Mouse (Mus musculus) MEL (cell line): ENCODE measurements around the gene Gm11437. TPM values are rescaled to one million over a fixed set of nuclear protein-coding genes. Genes with fewer than 3 reads are reported as not detected.

ENCODE experiments used
- DNase-seq: peaks from one replicate; pipeline ENCODE4 v3.0.0; 2011; ENCODE audit warnings: low read depth, low spot score
- H3K27ac ChIP-seq: 2 replicates; pipeline ENCODE4 v1.5.1; 2012; ENCODE audit warnings: low read depth, mild to moderate bottlenecking, control low read depth, low read length, moderate library complexity; ENCODE audit not compliant: control insufficient read depth
- H3K27me3 ChIP-seq, 2 experiments: fragments of 150-350 bp in 1 of 2; sonication (generic) in 1 of 2; 2 replicates each; pipeline ENCODE4 v1.6.1; 2012; ENCODE audit warnings: low read length in 2 of 2, mild to moderate bottlenecking in 2 of 2, improper control_type of control experiment in 1 of 2, moderate library complexity in 1 of 2; ENCODE audit not compliant: insufficient read depth in 2 of 2, control insufficient read depth in 1 of 2
- H3K36me3 ChIP-seq, 2 experiments: 2 replicates each; pipeline ENCODE4 v1.6.1; 2012 to 2014; ENCODE audit warnings: low read length in 2 of 2, improper control_type of control experiment in 1 of 2, inconsistent platforms in 1 of 2, mild to moderate bottlenecking in 1 of 2; ENCODE audit not compliant: insufficient read depth in 2 of 2, control insufficient read depth in 1 of 2
- H3K4me1 ChIP-seq, 2 experiments: fragments of 150-350 bp in 1 of 2; sonication (generic) in 1 of 2; 2 replicates each; pipeline ENCODE4 v1.6.1; 2012; ENCODE audit warnings: low read length in 2 of 2, improper control_type of control experiment in 1 of 2, mild to moderate bottlenecking in 1 of 2; ENCODE audit not compliant: insufficient read depth in 2 of 2, control insufficient read depth in 1 of 2
- H3K4me3 ChIP-seq, 2 experiments: fragments of 150-350 bp in 1 of 2; sonication (generic) in 1 of 2; 2 replicates each; pipeline ENCODE4 v1.5.1; 2012; ENCODE audit warnings: low read depth in 2 of 2, low read length in 2 of 2, mild to moderate bottlenecking in 2 of 2, moderate library complexity in 2 of 2, control low read depth in 1 of 2, improper control_type of control experiment in 1 of 2; ENCODE audit not compliant: control insufficient read depth in 1 of 2, insufficient read depth in 1 of 2
- H3K79me2 ChIP-seq: 2 replicates; pipeline ENCODE4 v1.6.1; 2012; ENCODE audit warnings: mild to moderate bottlenecking, low read length, moderate library complexity; ENCODE audit not compliant: control insufficient read depth, poor library complexity, insufficient read depth
- H3K9ac ChIP-seq: 2 replicates; pipeline ENCODE4 v1.6.1; 2012; ENCODE audit warnings: low read depth, mild to moderate bottlenecking, control low read depth, low read length, moderate library complexity; ENCODE audit not compliant: control insufficient read depth, poor library complexity, severe bottlenecking
- H3K9me3 ChIP-seq: fragments of 150-350 bp; sonication (generic); replicated peaks from 2 replicates; pipeline ENCODE4 v1.6.1; 2012; ENCODE audit warnings: mild to moderate bottlenecking, low read length, improper control_type of control experiment, moderate library complexity; ENCODE audit not compliant: insufficient read depth
- BHLHE40 ChIP-seq: IDR thresholded peaks from 2 replicates; pipeline ENCODE4 v1.6.1; 2012; ENCODE audit warnings: low read depth, mild to moderate bottlenecking, inconsistent platforms, low read length, improper control_type of control experiment, borderline replicate concordance
- ELF1 ChIP-seq: IDR thresholded peaks from 2 replicates; pipeline ENCODE4 v1.6.1; 2014; ENCODE audit warnings: low read depth, mild to moderate bottlenecking, inconsistent platforms, low read length, improper control_type of control experiment, moderate library complexity
- EP300 ChIP-seq, 2 experiments: IDR thresholded peaks; 2 replicates each; pipeline ENCODE4 v1.6.1; 2011; ENCODE audit warnings: improper control_type of control experiment in 2 of 2, low read length in 2 of 2, low read depth in 1 of 2, mild to moderate bottlenecking in 1 of 2
- ETS1 ChIP-seq: IDR thresholded peaks from 2 replicates; pipeline ENCODE4 v1.6.1; 2012; ENCODE audit warnings: low read depth, mild to moderate bottlenecking, inconsistent platforms, low read length, improper control_type of control experiment, moderate library complexity
- GATA1 ChIP-seq: IDR thresholded peaks from 2 replicates; pipeline ENCODE4 v1.6.1; 2011; ENCODE audit warnings: low read depth, low read length, improper control_type of control experiment
- JUND ChIP-seq: IDR thresholded peaks from 2 replicates; pipeline ENCODE4 v1.6.1; 2011; ENCODE audit warnings: low read depth, mild to moderate bottlenecking, improper control_type of control experiment, low read length
- KAT2A ChIP-seq: conservative IDR thresholded peaks from 2 replicates; pipeline ENCODE4 v1.6.1; 2012; ENCODE audit warnings: low read depth, low read length, improper control_type of control experiment, inconsistent platforms
- MAX ChIP-seq: IDR thresholded peaks from 2 replicates; pipeline ENCODE4 v1.6.1; 2011; ENCODE audit warnings: low read length, improper control_type of control experiment
- MEF2A ChIP-seq: IDR thresholded peaks from 2 replicates; pipeline ENCODE4 v1.6.1; 2014; ENCODE audit warnings: low read depth, mild to moderate bottlenecking, inconsistent platforms, low read length, improper control_type of control experiment; ENCODE audit not compliant: poor library complexity, insufficient replicate concordance, severe bottlenecking; ENCODE audit errors: extremely low read depth
- MYC ChIP-seq: IDR thresholded peaks from 2 replicates; pipeline ENCODE4 v1.6.1; 2011; ENCODE audit warnings: low read depth, mild to moderate bottlenecking, low read length, improper control_type of control experiment, moderate library complexity
- NELFE ChIP-seq: IDR thresholded peaks from 2 replicates; pipeline ENCODE4 v1.6.1; 2011; ENCODE audit warnings: low read depth, low read length, improper control_type of control experiment
- NRF1 ChIP-seq: IDR thresholded peaks from 2 replicates; pipeline ENCODE4 v1.6.1; 2014; ENCODE audit warnings: low read depth, mild to moderate bottlenecking, inconsistent platforms, low read length, improper control_type of control experiment, moderate library complexity; ENCODE audit not compliant: poor library complexity, insufficient read depth, severe bottlenecking
- POLR2A ChIP-seq, 2 experiments: IDR thresholded peaks; 2 replicates each; pipeline ENCODE4 v1.6.1; 2011 to 2012; ENCODE audit warnings: low read length in 2 of 2, mild to moderate bottlenecking in 2 of 2, control low read depth in 1 of 2, improper control_type of control experiment in 1 of 2, low read depth in 1 of 2, moderate library complexity in 1 of 2; ENCODE audit not compliant: control insufficient read depth in 1 of 2, insufficient read depth in 1 of 2, poor library complexity in 1 of 2
- POLR2AphosphoS2 ChIP-seq: IDR thresholded peaks from 2 replicates; pipeline ENCODE4 v1.6.1; 2011; ENCODE audit warnings: low read length, improper control_type of control experiment
- POLR2AphosphoS5 ChIP-seq: IDR thresholded peaks from 2 replicates; pipeline ENCODE4 v1.6.1; 2012; ENCODE audit warnings: low read depth, borderline replicate concordance, mild to moderate bottlenecking, inconsistent platforms, low read length, moderate library complexity, mixed read lengths
- RAD21 ChIP-seq: IDR thresholded peaks from 2 replicates; pipeline ENCODE4 v1.6.1; 2011; ENCODE audit warnings: mild to moderate bottlenecking, low read depth, low read length, improper control_type of control experiment
- RCOR1 ChIP-seq: IDR thresholded peaks from 2 replicates; pipeline ENCODE4 v1.6.1; 2012; ENCODE audit warnings: low read depth, mild to moderate bottlenecking, inconsistent platforms, low read length, improper control_type of control experiment
- SIN3A ChIP-seq: IDR thresholded peaks from 2 replicates; pipeline ENCODE4 v1.6.1; 2012; ENCODE audit warnings: low read length, improper control_type of control experiment, inconsistent platforms
- SMC3 ChIP-seq: IDR thresholded peaks from 2 replicates; pipeline ENCODE4 v1.6.1; 2011; ENCODE audit warnings: low read depth, low read length, improper control_type of control experiment
- TAL1 ChIP-seq: IDR thresholded peaks from 2 replicates; pipeline ENCODE4 v1.6.1; 2012; ENCODE audit warnings: mild to moderate bottlenecking, inconsistent platforms, low read length, moderate library complexity, mixed read lengths
- TBP ChIP-seq: IDR thresholded peaks from 2 replicates; pipeline ENCODE4 v1.8.0; 2011; ENCODE audit warnings: low read depth, low read length, improper control_type of control experiment
- TCF12 ChIP-seq: IDR thresholded peaks from 2 replicates; pipeline ENCODE4 v1.6.1; 2014; ENCODE audit warnings: low read depth, mild to moderate bottlenecking, inconsistent platforms, low read length, improper control_type of control experiment, moderate library complexity
- USF2 ChIP-seq, 2 experiments: IDR thresholded peaks; 2 replicates each; pipeline ENCODE4 v1.6.1; 2011 to 2012; ENCODE audit warnings: improper control_type of control experiment in 2 of 2, low read length in 2 of 2, borderline replicate concordance in 1 of 2, inconsistent platforms in 1 of 2, low read depth in 1 of 2, mild to moderate bottlenecking in 1 of 2; ENCODE audit not compliant: insufficient read depth in 1 of 2
- ZC3H11A ChIP-seq: IDR thresholded peaks from 2 replicates; pipeline ENCODE4 v1.6.1; 2012; ENCODE audit warnings: low read depth, mild to moderate bottlenecking, inconsistent platforms, low read length, improper control_type of control experiment
- ZKSCAN1 ChIP-seq: IDR thresholded peaks from 2 replicates; pipeline ENCODE4 v1.6.1; 2012; ENCODE audit warnings: low read depth, mild to moderate bottlenecking, inconsistent platforms, low read length, improper control_type of control experiment, moderate library complexity
- ZMIZ1 ChIP-seq: IDR thresholded peaks from 2 replicates; pipeline ENCODE4 v1.6.1; 2012; ENCODE audit warnings: low read depth, mild to moderate bottlenecking, inconsistent platforms, low read length, improper control_type of control experiment, moderate library complexity
- polyA plus RNA-seq, 2 experiments: library from polyadenylated mRNA; stranded (reverse) in 1 of 2; unstranded in 1 of 2; fragments of >175 nt in 1 of 2; fragments of >200 nt in 1 of 2; gene quantifications; 2 replicates each; pipeline versions ENCODE4 v1.2.1 to v1.2.4; 2012; ENCODE audit warnings: low replicate concordance in 2 of 2, low read depth in 1 of 2; ENCODE audit not compliant: insufficient read length in 2 of 2, insufficient read depth in 1 of 2, missing spikeins in 1 of 2
- total RNA-seq: library from RNA; depleted of rRNA; stranded (reverse); fragments of 300-350 nt; gene quantifications from 2 replicates; pipeline ENCODE4 v1.2.3, GENCODE M21; 2012

The Gm11437 gene
- total and polyA plus RNA-seq, 3 experiments, result not detected

DNA sequence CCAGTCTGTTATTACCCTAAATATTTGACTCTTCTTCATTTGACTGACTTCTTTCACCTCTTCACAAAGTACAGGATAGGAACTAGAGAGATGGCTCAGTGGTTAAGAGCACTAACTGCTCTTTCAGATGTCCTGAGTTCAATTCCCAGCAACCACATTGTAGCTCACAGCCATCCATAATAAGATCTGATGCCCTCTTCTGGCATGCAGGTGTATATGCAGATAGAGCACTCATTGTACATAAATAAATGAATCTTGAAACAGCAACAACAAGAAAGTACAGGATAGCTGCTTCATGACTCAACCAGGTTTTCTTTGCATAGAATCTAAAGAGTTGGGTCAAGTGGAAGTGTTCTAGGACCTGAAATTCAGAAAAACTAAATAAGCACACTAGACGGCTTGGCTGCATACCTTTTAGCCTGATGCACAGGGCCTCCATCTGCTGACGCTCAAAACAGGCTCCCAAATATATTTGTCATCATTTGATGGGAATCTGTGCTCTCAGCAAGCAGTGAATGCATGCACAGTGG, 32.9 kb downstream of the Gm11437 start (continued):
- TF ChIP-seq KAT2A (no peak), GATA1 (no peak), USF2 (IDR thresholded peaks at IDR 0.05; ENCODE audit: borderline replicate concordance in 1 of 2, insufficient read depth in 1 of 2, low read depth in 1 of 2, low read length in 2 of 2) (no peak), ELF1 (no peak)

DNA sequence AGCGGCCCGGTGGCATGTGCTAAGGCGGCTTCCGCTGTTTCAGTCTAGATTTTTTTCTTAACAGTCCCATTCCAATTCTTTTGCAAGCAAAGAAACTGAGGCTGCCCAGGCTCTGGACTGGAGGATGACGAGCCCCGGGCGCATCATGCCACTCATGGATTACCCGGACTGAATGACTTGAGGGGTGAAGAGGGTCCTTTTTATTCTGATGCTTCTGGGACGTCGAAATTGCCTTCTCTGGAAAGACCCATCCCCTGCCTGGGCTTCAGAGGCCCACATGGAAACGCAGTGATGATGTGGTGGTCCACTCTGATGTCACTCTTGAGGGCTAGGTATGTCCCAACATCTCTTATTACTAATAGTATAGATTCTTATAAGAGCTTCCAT, 37.5 kb downstream of the Gm11437 start:
- Histone ChIP-seq H3K27me3 (0 out of 4 replicates have a peak, but pooled peaks cover 0 to 1% of the 10 kb centered on the region in 2 experiments), H3K4me1 (no peaks in the 10 kb centered on the region; a peak in 1 of 4 replicates), H3K9me3 (no peaks in the 10 kb centered on the region), H3K27ac (no peak overlapping the region), H3K79me2 (peaks cover 11% of the 10 kb centered on the region), H3K36me3 (peaks cover 4 to 8% of the 10 kb centered on the region in 2 experiments), H3K9ac (peak overlapping the region; percentile 55), H3K4me3 (peak overlapping the region; percentile 76 to 80)
- TF ChIP-seq TBP (0 out of 2 replicates have a peak, but pooled peaks have one; percentile 6), ZC3H11A (no peak)
- DNase-seq, result no peak

DNA sequence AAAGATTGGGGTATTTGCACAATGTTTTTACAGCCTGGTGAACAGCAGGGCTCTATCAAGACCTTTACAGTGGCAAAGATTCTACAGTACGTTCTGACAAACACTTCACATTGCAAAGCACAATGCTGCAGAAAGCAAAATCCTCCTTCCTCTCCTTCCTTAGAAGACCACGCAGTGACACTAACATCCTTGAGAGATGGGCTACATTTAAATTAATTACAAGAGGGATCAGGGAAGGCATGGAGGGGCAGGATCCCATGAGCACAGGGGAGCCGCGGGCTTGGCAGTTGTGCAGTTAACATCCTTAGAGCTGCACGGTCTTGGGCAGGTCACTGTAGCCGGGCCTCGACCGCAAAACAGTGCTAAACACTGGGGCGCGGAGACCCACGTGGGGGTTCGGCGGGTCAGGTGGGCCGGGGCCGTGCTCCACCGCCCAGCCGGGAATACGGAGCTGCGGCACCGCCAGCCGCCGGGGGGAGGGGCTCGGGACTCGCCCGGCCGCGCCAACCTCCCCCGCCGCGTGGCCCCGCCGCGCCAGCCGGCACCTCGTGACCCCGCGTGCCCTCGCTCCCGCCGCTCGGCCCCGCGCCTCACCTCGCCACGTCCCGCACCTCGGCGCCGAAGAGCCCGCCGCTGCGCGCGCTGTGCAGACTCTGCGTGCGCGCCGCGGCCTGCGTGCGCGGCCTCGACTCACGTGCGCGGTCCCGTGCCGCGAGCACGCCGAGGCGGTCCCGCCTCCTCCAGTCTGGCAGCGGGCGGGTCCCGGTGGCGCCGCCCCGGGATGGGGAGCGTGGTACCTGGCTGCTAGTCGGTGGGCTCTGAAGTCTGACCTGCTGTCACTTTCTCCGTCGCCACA, 38.1 kb downstream of the Gm11437 start, which contains the start of the genes Tada2a and Acaca:
TSS of gene Tada2a (minus strand) at position 658 of the 856 bp plus-strand sequence.
TSS of gene Acaca (plus strand) at position 730 of the 856 bp plus-strand sequence.
- Histone ChIP-seq H3K9me3 (no peaks in the 10 kb centered on the region), H3K36me3 (peaks cover 4 to 10% of the 10 kb centered on the region in 2 experiments), H3K4me3 (peak within 1 kb of the TSS; percentile 80 to 99), H3K4me1 (no peaks in the 10 kb centered on the region; a peak in 1 of 4 replicates), H3K27me3 (0 out of 4 replicates have a peak, but pooled peaks cover 0 to 1% of the 10 kb centered on the region in 2 experiments), H3K9ac (peak within 1 kb of the TSS; percentile 80), H3K79me2 (peaks cover 11% of the 10 kb centered on the region), H3K27ac (peak within 1 kb of the TSS; percentile 8; the same call in 1 of the 2 replicates)
- DNase-seq, result peak; percentile 92
- peak; percentile 90 to 97 for TF ChIP-seq POLR2A (IDR thresholded peaks at IDR 0.05; ENCODE audit: control insufficient read depth in 1 of 2, insufficient read depth in 1 of 2, low read depth in 1 of 2, low read length in 2 of 2, poor library complexity in 1 of 2)
- TF ChIP-seq ZKSCAN1, result no peak
- no peak for TF ChIP-seq POLR2AphosphoS2
- no peak for TF ChIP-seq SMC3
- peak; percentile 85; the same call in 1 of the 2 replicates for TF ChIP-seq BHLHE40
- peak; percentile 90 for TF ChIP-seq NELFE
- no peak for TF ChIP-seq EP300 (IDR thresholded peaks at IDR 0.05; ENCODE audit: low read depth in 1 of 2, low read length in 2 of 2)
- TF ChIP-seq SIN3A, result peak; percentile 78; the same call in 1 of the 2 replicates
- TF ChIP-seq MYC, result peak; percentile 64
- TF ChIP-seq RAD21, result no peak
- peak; percentile 81 for TF ChIP-seq ZMIZ1
- no peak for TF ChIP-seq USF2 (IDR thresholded peaks at IDR 0.05; ENCODE audit: borderline replicate concordance in 1 of 2, insufficient read depth in 1 of 2, low read depth in 1 of 2, low read length in 2 of 2)
- TF ChIP-seq ETS1, result no peak
- TF ChIP-seq TBP, result peak; percentile 51; the same call in 1 of the 2 replicates
- TF ChIP-seq POLR2AphosphoS5, result no peak
- TF ChIP-seq TAL1, result no peak
- peak; percentile 70 for TF ChIP-seq NRF1
- TF ChIP-seq TCF12, result peak; percentile 36; the same call in 1 of the 2 replicates
- TF ChIP-seq RCOR1, result no peak
- no peak for TF ChIP-seq JUND
- peak; percentile 86 for TF ChIP-seq MAX
- TF ChIP-seq MEF2A, result no peak
